Mouse (Mus musculus) forebrain, embryonic 10.5 days (tissue): ENCODE data around the gene Rab38. TPM values are rescaled to one million over a fixed set of nuclear protein-coding genes. Genes with fewer than 3 reads are reported as not detected.

Experiments used
- DNase-seq: peaks from one replicate; pipeline ENCODE4 v3.0.0-alpha.2; 2017; ENCODE audit warnings: low spot score; ENCODE audit errors: extremely low spot score
- H3K27ac ChIP-seq: fragments of 300-500 bp; sonication (generic); 2 replicates; pipeline ENCODE4 v1.5.1; 2016; ENCODE audit warnings: mild to moderate bottlenecking
- H3K27me3 ChIP-seq: fragments of 300-500 bp; sonication (generic); 2 replicates; pipeline ENCODE4 v1.6.1; 2016; ENCODE audit warnings: mild to moderate bottlenecking; ENCODE audit not compliant: poor library complexity, severe bottlenecking
- H3K36me3 ChIP-seq: fragments of 300-500 bp; sonication (generic); replicated peaks from 2 replicates; pipeline ENCODE4 v1.6.1; 2016; ENCODE audit warnings: mild to moderate bottlenecking, moderate library complexity
- H3K4me1 ChIP-seq: fragments of 300-500 bp; sonication (generic); 2 replicates; pipeline ENCODE4 v1.6.1; 2016
- H3K4me3 ChIP-seq: fragments of 300-500 bp; sonication (generic); 2 replicates; pipeline ENCODE4 v1.5.1; 2016; ENCODE audit warnings: mild to moderate bottlenecking, moderate library complexity
- H3K9me3 ChIP-seq: fragments of 300-500 bp; sonication (generic); 2 replicates; pipeline ENCODE4 v1.6.1; 2016; ENCODE audit warnings: mild to moderate bottlenecking, moderate library complexity
- WGBS: fragments of 180-500 bp; shearing (Covaris S2); methylation state at CpG from one replicate; pipeline ENCODE4 v1.1.7; 2016; 5-methylcytosine and 5-hydroxymethylcytosine counted together
- polyA plus RNA-seq: library from polyadenylated mRNA; unstranded; fragments of >200 nt; fragmentation: Nextera tagmentation; extraction: Ambion mirVana; gene quantifications from 2 replicates; pipeline ENCODE4 v1.2.1, GENCODE M21; 2016

Gene Rab38
- polyA plus RNA-seq: 7.0 and 7.3 TPM in 2 replicates

DNA sequence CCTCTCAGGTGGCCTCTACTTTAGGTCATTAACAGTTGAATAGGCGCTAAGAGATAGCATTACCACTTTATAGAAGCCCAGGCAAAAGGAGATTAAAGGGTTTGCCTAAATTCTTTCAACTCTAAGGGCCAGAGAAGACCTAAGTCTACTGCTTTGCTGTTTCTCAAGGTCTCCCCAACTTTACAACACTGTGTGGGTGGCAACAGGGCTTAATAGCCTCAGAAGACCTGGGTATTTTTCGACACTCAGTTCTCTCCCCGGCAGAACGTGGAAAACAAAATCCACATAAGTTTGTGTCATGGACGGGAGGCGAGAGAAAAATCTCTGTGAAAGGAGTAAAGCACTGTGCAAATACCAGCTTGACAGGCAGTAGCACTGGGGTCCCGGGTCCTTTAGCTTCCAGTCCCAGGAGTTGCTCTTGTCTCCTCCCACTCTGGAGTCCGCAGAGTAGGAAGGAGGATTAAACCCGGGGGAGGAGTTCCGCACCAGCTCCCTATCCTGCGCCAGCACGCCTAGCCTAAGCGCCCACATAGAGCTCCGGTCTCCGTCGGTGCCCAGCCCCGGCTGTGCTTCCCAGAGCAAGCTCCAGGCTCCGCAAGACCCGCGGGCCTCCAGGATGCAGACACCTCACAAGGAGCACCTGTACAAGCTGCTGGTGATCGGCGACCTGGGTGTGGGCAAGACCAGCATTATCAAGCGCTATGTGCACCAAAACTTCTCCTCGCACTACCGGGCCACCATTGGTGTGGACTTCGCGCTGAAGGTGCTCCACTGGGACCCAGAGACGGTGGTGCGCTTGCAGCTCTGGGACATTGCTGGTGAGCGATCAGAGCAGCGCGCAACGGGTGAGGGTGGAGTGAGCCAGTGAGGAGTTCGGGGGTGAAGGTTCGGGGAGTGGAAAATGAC is at the start of gene Rab38:
Gene Rab38, plus strand, starts transcription at position 488 of the 906 bp plus-strand sequence.
- 1% methylated on average over 35 of the region's 35 CpGs for WGBS
- Histone ChIP-seq H3K27ac (peak within 1 kb of the TSS; percentile 78), H3K36me3 (no peaks in the 10 kb centered on the region)

GRCm38 (mm10) chr7:88394568-88394967 is 35.5 kb upstream of the Rab38 start:
- Histone ChIP-seq H3K9me3 (peaks cover 3% of the 10 kb centered on the region; the same call in 1 of the 2 replicates), H3K4me1 (no peaks in the 10 kb centered on the region), H3K27ac (no peak overlapping the region), H3K36me3 (no peaks in the 10 kb centered on the region), H3K4me3 (no peak overlapping the region), H3K27me3 (no peaks in the 10 kb centered on the region)
- WGBS: 91% methylated on average over 1 of the region's 1 CpGs
- DNase-seq: no peak

More for the DNA sequence above, at the start of gene Rab38:
- Histone ChIP-seq H3K9me3 (no peaks in the 10 kb centered on the region), H3K4me1 (peaks cover 11% of the 10 kb centered on the region; the same call in 1 of the 2 replicates), H3K4me3 (peak within 1 kb of the TSS; percentile 64), H3K27me3 (peaks cover 16% of the 10 kb centered on the region)
- peak; percentile 67 for DNase-seq

DNA sequence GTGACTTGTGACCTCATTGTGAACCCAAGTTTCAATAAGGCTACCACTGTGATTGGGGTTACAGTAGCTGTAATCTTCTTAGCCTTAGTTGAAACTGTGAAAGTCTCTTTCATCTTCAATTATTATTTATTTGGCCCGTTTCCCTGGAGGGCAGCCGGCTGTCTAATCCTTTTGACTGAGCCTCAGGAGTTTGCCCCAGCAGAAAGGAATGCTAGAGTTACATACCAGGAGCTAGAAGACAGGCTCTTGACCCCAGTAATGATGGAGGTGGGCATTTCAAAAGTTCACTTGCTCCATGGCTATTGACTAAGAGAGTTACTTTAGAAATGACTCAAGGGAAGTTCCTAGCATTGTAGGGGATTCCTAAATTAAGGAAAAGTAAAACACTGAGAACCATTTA is 34.3 kb upstream of the Rab38 start:
- no peak for DNase-seq
- no peak overlapping the region for H3K4me3 ChIP-seq
- WGBS: 29% methylated on average over 2 of the region's 2 CpGs
- no peaks in the 10 kb centered on the region for H3K4me1 ChIP-seq
- no peaks in the 10 kb centered on the region for H3K36me3 ChIP-seq
- H3K27me3 ChIP-seq: no peaks in the 10 kb centered on the region
- H3K27ac ChIP-seq: no peak overlapping the region
- peaks cover 3% of the 10 kb centered on the region; the same call in 1 of the 2 replicates for H3K9me3 ChIP-seq

GRCm38 (mm10) chr7:88405311-88405710 is 24.8 kb upstream of the Rab38 start:
- H3K4me1 ChIP-seq: no peaks in the 10 kb centered on the region
- WGBS: 100% methylated on average over 1 of the region's 1 CpGs
- H3K27me3 ChIP-seq: no peaks in the 10 kb centered on the region
- no peak overlapping the region for H3K4me3 ChIP-seq
- DNase-seq: no peak
- no peak overlapping the region for H3K27ac ChIP-seq
- no peaks in the 10 kb centered on the region for H3K36me3 ChIP-seq
- H3K9me3 ChIP-seq: peaks cover 8% of the 10 kb centered on the region; the same call in 1 of the 2 replicates

- peaks cover 8% of the 10 kb centered on the region; the same call in 1 of the 2 replicates for H3K9me3 ChIP-seq
- no peaks in the 10 kb centered on the region for H3K27me3 ChIP-seq
- DNase-seq: no peak
- WGBS: 82% methylated on average over 2 of the region's 2 CpGs
- H3K36me3 ChIP-seq: no peaks in the 10 kb centered on the region
- no peaks in the 10 kb centered on the region for H3K4me1 ChIP-seq
- no peak overlapping the region for H3K27ac ChIP-seq
- no peak overlapping the region for H3K4me3 ChIP-seq
Measured at GRCm38 (mm10) chr7:88406466-88406865, 23.6 kb upstream of the Rab38 start.

GRCm38 (mm10) chr7:88421821-88422220 is 8.3 kb upstream of the Rab38 start:
- H3K4me1 ChIP-seq: no peaks in the 10 kb centered on the region
- no peak overlapping the region for H3K27ac ChIP-seq
- no peaks in the 10 kb centered on the region for H3K36me3 ChIP-seq
- H3K27me3 ChIP-seq: no peaks in the 10 kb centered on the region
- no peaks in the 10 kb centered on the region for H3K9me3 ChIP-seq
- H3K4me3 ChIP-seq: no peak overlapping the region
- no peak for DNase-seq

DNA sequence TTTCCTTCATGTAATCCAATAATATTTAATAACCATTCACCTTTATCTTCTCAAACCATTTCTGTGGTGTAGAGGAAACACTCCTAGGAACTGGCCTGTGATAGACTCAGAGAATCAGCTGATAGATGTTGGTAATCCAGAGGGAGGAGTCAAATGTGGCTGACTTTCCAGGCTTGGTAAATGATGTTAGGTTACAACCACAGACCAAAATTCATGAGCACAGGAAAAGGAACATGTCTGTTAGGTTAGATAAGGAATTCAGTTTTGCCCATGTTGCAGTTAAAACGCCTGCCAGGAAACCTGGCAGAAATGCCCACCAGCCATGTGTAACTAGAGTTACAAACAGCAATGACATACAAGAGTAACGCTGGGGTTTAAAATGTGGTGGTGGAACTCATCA is 6.2 kb upstream of the Rab38 start:
- Histone ChIP-seq H3K4me3 (no peak overlapping the region), H3K27me3 (no peaks in the 10 kb centered on the region), H3K9me3 (no peaks in the 10 kb centered on the region), H3K27ac (no peak overlapping the region), H3K36me3 (no peaks in the 10 kb centered on the region), H3K4me1 (no peaks in the 10 kb centered on the region)
- WGBS: 81% methylated on average over 2 of the region's 2 CpGs
- DNase-seq: no peak

GRCm38 (mm10) chr7:88425744-88426143 is 4.3 kb upstream of the Rab38 start:
- WGBS: 79% methylated on average over 3 of the region's 3 CpGs
- H3K27ac ChIP-seq: no peak overlapping the region
- DNase-seq: no peak
- H3K4me3 ChIP-seq: no peak overlapping the region
- no peaks in the 10 kb centered on the region for H3K36me3 ChIP-seq
- peaks cover 11% of the 10 kb centered on the region; the same call in 1 of the 2 replicates for H3K4me1 ChIP-seq
- H3K27me3 ChIP-seq: peaks cover under 1% of the 10 kb centered on the region
- no peaks in the 10 kb centered on the region for H3K9me3 ChIP-seq

DNA sequence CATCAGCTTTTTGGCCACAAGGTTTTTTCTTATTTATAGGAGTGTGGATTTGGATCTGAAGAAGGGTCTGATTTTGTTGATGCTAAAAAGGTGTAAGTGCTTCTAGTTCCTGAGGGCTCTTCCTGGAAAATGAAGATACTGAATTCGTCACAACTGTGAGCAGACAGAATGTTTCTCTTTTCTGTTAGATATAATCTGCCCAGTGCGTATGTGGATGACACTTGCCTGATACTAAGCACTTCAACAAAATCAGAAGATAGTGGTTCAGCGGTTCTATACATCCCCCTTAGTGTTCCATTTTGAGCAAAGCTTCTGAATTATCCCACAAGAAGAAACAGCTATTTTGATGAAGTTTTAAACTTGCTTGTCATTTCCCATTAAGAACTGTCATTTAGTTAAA is 2.6 kb upstream of the Rab38 start:
- H3K27me3 ChIP-seq: peaks cover 16% of the 10 kb centered on the region
- H3K4me1 ChIP-seq: peaks cover 11% of the 10 kb centered on the region; the same call in 1 of the 2 replicates
- no peaks in the 10 kb centered on the region for H3K9me3 ChIP-seq
- H3K4me3 ChIP-seq: no peak overlapping the region
- no peaks in the 10 kb centered on the region for H3K36me3 ChIP-seq
- DNase-seq: no peak
- 91% methylated on average over 3 of the region's 3 CpGs for WGBS
- no peak overlapping the region for H3K27ac ChIP-seq

DNA sequence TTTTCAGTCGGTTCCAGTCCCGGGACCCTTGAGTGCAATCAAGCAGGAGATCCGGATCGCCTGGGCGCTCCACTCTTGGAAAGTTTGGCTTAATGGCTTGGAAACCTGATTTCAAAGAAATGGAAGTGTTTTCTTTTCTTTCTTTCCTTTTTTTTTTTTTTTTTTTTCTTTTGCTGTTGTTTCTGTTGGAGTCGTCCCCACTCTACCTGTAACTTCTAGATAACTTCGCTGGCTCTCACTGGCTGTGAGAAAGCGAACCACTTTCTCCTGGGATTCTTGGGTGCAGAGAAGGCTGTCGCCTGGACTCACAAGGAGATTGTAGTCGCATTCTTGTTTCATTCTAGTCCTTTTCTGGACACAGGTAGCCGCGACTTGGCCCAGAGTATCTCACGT is 615 bp downstream of the Rab38 start:
- DNase-seq: no peak
- Histone ChIP-seq H3K27me3 (peaks cover 16% of the 10 kb centered on the region), H3K36me3 (no peaks in the 10 kb centered on the region), H3K4me1 (peaks cover 11% of the 10 kb centered on the region; the same call in 1 of the 2 replicates), H3K4me3 (peak overlapping the region; percentile 64), H3K9me3 (no peaks in the 10 kb centered on the region), H3K27ac (peak overlapping the region; percentile 78)
- 4% methylated on average over 13 of the region's 13 CpGs for WGBS

- Histone ChIP-seq H3K4me1 (no peaks in the 10 kb centered on the region), H3K4me3 (no peak overlapping the region), H3K27ac (no peak overlapping the region), H3K36me3 (no peaks in the 10 kb centered on the region), H3K9me3 (no peaks in the 10 kb centered on the region), H3K27me3 (no peaks in the 10 kb centered on the region)
- DNase-seq: no peak
Measured at GRCm38 (mm10) chr7:88440301-88440700, 10.2 kb downstream of the Rab38 start.

GRCm38 (mm10) chr7:88442649-88443048 is 12.6 kb downstream of the Rab38 start:
- Histone ChIP-seq H3K36me3 (no peaks in the 10 kb centered on the region), H3K27ac (no peak overlapping the region), H3K4me3 (no peak overlapping the region), H3K9me3 (no peaks in the 10 kb centered on the region), H3K27me3 (no peaks in the 10 kb centered on the region), H3K4me1 (no peaks in the 10 kb centered on the region)
- DNase-seq: no peak

DNA sequence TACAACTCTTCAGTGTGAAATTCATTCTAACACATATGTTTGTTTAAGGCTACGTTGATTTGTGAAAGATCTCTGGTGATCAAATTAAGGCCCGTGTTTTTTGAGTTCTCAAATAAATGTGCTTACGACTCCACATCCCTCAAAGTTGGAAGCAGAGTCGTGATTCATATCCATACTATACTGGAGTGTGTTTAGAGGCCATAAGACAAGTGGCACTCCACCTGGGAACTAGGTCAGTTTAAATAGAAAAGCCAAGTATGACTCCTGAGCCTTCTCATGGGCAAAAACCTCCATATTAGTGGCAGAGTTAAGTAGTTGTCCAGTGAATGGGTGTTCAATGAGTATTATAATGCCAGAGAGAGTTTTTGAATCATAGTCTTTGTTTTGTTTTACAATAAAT is 13.4 kb downstream of the Rab38 start:
- no peaks in the 10 kb centered on the region for H3K9me3 ChIP-seq
- H3K27me3 ChIP-seq: no peaks in the 10 kb centered on the region
- DNase-seq: no peak
- H3K36me3 ChIP-seq: no peaks in the 10 kb centered on the region
- H3K4me1 ChIP-seq: no peaks in the 10 kb centered on the region
- H3K4me3 ChIP-seq: no peak overlapping the region
- 90% methylated on average over 4 of the region's 4 CpGs for WGBS
- H3K27ac ChIP-seq: no peak overlapping the region
